Mouse (Mus musculus): Measurements from ENCODE around the gene Fam219a. TPM values are rescaled to one million over a fixed set of nuclear protein-coding genes. Genes with fewer than 3 reads are reported as not detected.

Fam219a gene
- polyA plus RNA-seq, 1 experiment, result 147 TPM

DNA sequence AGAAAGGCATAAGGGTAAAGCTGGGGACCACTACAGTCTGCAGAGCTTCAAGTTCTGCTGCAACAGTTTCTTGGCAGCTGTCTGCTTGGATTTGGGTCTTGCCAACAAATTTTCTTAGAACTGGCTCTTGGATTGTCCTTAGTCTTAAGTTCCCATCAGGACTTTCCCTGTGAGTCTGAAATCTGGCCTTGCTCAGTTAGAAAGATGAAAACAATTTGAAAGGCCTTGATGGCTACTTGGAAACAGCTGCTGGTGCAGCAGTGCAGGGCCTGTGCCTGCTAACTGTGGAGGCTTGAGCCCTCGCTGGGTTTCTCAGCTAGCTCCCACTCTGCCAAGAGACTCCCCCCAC is 89.9 kb downstream of the Fam219a start:
- H3K4me1 ChIP-seq (ENCODE audit: control insufficient read depth, insufficient read depth, low read length), result no peaks in the 10 kb centered on the region
- no peaks in the 10 kb centered on the region for H3K27me3 ChIP-seq (ENCODE audit: control insufficient read depth, insufficient read depth, low read length)
- H3K4me3 ChIP-seq (replicated peaks; ENCODE audit: insufficient read depth, low read depth, low read length), result no peak overlapping the region
- no peak for DNase-seq
- H3K27ac ChIP-seq (ENCODE audit: insufficient read depth, low read length), result no peak overlapping the region
- TF ChIP-seq CTCF (IDR thresholded peaks at IDR 0.05; ENCODE audit: borderline replicate concordance, insufficient read depth, low read depth, low read length) (no peak), POLR2A (IDR thresholded peaks at IDR 0.05; ENCODE audit: borderline replicate concordance, insufficient read depth, low read length) (no peak)
- WGBS, result 65% methylated on average over 1 of the region's 1 CpGs

DNA sequence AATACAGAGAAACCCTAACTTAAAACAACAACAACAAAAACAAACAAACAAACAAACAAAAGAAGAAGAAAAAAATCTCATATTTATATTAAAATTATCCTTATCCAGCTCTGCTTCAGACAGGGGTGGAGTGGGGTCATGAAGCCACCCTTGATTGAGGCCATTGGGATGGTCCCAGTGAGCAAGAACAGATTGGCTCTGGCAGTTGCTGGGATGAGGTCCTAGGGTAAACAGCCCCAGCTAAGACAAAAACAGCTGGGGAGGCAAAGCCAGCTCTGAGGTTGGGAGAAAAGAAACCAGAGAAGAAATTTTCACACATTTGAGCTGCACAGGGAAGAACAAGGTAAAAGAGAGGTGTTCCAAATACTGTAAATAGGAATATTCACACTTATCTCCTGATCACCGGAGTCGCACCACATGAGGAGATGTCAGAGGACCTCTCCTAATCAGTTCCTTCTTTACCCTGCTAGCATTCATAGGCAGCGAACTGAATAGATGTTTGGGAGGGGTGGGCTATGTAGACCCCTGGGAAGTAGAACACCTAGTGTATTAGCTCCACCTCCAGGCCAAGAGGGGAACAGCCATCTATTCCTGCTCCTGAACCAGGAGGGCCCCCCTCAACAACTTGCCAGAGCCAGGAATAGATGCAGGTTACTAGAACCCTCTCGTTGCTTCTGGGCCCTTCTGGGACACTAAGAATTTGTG is 90.4 kb downstream of the Fam219a start:
- 79% methylated on average over 4 of the region's 4 CpGs for WGBS
- TF ChIP-seq CTCF (IDR thresholded peaks at IDR 0.05; ENCODE audit: borderline replicate concordance, insufficient read depth, low read depth, low read length) (no peak), POLR2A (IDR thresholded peaks at IDR 0.05; ENCODE audit: borderline replicate concordance, insufficient read depth, low read length) (no peak)
- no peaks in the 10 kb centered on the region for H3K27me3 ChIP-seq (ENCODE audit: control insufficient read depth, insufficient read depth, low read length)

DNA sequence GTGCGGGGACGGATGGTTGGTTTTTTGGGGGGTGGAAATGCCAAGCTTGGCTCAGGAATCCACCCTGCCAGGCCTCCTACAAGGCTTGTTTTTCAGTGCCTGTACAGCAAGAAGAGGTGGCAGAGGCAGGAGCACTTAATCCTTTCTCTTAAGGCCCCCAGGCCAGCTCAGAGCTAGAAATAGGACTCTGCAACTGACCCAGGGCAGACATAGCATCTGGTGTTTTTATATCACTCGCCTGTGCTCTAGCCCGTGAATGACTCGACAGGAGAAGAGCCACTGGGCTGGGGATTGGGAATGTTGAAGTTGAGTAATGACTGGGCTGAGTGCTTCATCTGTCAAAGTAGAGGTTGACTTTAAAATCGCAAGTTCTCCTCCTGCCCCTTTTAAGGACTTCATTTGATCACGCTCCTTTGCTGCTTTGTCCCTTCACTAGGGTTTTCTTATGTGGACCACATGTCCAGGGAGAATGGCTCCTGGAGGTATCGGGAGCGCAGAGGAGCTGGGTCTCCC is 91.6 kb downstream of the Fam219a start:
- WGBS, result 83% methylated on average over 9 of the region's 9 CpGs
- H3K4me1 ChIP-seq (ENCODE audit: control insufficient read depth, insufficient read depth, low read length), result no peaks in the 10 kb centered on the region

More for the DNA sequence above, 90.4 kb downstream of the Fam219a start:
- H3K4me1 ChIP-seq (ENCODE audit: control insufficient read depth, insufficient read depth, low read length), result no peaks in the 10 kb centered on the region
- no peak overlapping the region for H3K27ac ChIP-seq (ENCODE audit: insufficient read depth, low read length)
- no peak overlapping the region for H3K4me3 ChIP-seq (replicated peaks; ENCODE audit: insufficient read depth, low read depth, low read length)
- no peak for DNase-seq

DNA sequence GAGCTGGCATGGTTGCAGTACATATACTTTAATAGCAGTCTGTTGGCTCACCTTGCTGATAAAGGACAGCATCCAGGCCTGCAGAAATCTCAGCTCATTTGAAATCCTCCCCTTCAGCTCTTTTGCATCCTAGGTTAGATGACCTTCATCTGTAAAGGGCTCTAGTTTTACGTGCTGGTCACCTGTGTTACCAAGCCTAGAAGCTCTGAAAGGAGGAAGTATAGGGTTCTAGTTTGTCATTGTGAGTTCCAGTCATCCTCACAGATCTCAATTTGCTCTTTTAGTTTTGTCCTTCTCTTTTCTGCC is 98.0 kb downstream of the Fam219a start:
- WGBS, result 92% methylated on average over 1 of the region's 1 CpGs
- Histone ChIP-seq H3K27ac (ENCODE audit: insufficient read depth, low read length) (no peak overlapping the region), H3K4me3 (replicated peaks; ENCODE audit: insufficient read depth, low read depth, low read length) (no peak overlapping the region), H3K4me1 (ENCODE audit: control insufficient read depth, insufficient read depth, low read length) (no peaks in the 10 kb centered on the region), H3K27me3 (ENCODE audit: control insufficient read depth, insufficient read depth, low read length) (no peaks in the 10 kb centered on the region)
- TF ChIP-seq CTCF (IDR thresholded peaks at IDR 0.05; ENCODE audit: borderline replicate concordance, insufficient read depth, low read depth, low read length), result no peak
- TF ChIP-seq POLR2A (IDR thresholded peaks at IDR 0.05; ENCODE audit: borderline replicate concordance, insufficient read depth, low read length), result no peak
- no peak for DNase-seq

More for the DNA sequence above, 91.6 kb downstream of the Fam219a start:
- no peak for DNase-seq
- Histone ChIP-seq H3K27me3 (ENCODE audit: control insufficient read depth, insufficient read depth, low read length) (no peaks in the 10 kb centered on the region), H3K4me3 (replicated peaks; ENCODE audit: insufficient read depth, low read depth, low read length) (no peak overlapping the region), H3K27ac (ENCODE audit: insufficient read depth, low read length) (no peak overlapping the region)
- TF ChIP-seq POLR2A (IDR thresholded peaks at IDR 0.05; ENCODE audit: borderline replicate concordance, insufficient read depth, low read length) (no peak), CTCF (IDR thresholded peaks at IDR 0.05; ENCODE audit: borderline replicate concordance, insufficient read depth, low read depth, low read length) (no peak)

DNA sequence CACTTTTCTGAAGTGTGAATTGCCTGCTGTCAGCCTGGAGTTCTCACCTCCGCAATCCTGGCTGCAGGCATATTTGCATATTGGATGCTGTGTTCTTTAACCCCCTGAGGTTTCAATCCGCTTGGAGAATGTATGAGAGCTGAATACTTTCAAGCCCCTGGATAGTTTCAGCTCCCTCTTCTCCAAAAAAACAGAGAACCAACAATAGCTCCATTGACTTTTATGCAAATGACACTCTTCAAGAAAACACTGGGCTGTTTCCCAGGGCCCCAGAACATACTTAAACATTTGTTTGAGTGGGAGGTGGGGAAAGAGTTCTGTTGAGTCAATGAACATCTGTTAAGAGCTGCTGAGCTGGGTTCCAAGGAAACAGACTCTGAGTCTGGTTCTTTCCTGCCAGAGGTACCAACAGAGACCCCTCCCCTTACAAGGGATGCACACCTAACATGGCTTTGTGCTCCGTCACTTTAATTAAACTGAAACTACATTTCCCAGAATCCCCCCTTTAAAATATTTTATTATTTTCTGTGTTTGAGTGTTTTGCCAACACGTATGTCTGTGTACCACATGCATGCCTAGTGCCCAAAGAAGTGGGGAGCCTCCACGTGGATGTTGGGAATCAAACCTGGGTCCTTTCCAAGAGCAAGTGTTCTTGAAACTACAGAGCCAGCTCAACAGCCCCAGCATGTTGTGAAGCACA is 98.5 kb downstream of the Fam219a start:
- no peak for TF ChIP-seq CTCF (IDR thresholded peaks at IDR 0.05; ENCODE audit: borderline replicate concordance, insufficient read depth, low read depth, low read length)
- TF ChIP-seq POLR2A (IDR thresholded peaks at IDR 0.05; ENCODE audit: borderline replicate concordance, insufficient read depth, low read length), result no peak
- peak in 1 of 2 experiments; percentile 41 for DNase-seq
- WGBS, result 34% methylated on average over 5 of the region's 5 CpGs
- H3K27ac ChIP-seq (ENCODE audit: insufficient read depth, low read length), result no peak overlapping the region
- no peaks in the 10 kb centered on the region for H3K4me1 ChIP-seq (ENCODE audit: control insufficient read depth, insufficient read depth, low read length)
- H3K27me3 ChIP-seq (ENCODE audit: control insufficient read depth, insufficient read depth, low read length), result no peaks in the 10 kb centered on the region
- H3K4me3 ChIP-seq (replicated peaks; ENCODE audit: insufficient read depth, low read depth, low read length), result no peak overlapping the region

DNA sequence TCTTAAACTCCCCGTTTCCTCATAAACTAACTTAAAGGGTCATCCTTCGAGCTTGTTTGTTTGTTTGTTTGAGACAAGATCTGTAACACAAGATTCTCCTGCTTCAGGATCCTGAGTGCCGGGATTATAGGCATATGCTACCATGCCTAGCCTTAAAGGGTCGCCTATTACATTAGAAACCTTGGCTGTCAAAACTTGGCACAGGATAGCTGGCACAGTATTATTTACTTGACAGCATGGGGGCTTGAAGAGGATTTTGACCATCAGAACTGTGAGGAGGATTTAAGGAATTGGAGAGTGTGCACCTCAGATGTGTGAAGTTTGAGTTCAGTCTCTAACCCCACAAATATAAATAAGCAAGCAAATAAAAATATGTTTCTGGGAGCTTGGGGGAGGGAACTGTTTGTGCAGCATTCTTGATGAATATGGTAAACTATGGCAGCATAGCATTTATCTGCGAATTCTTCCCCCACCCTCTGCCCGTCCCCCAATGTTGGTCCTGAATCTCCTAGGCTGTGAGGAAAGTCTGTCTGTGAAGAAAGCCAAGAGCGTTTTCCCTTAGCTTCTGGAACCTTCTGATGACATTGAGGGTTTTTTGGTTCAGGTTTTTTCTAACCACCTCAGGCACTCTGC is 99.2 kb downstream of the Fam219a start:
- Histone ChIP-seq H3K4me1 (ENCODE audit: control insufficient read depth, insufficient read depth, low read length) (no peaks in the 10 kb centered on the region), H3K4me3 (replicated peaks; ENCODE audit: insufficient read depth, low read depth, low read length) (no peak overlapping the region), H3K27ac (ENCODE audit: insufficient read depth, low read length) (no peak overlapping the region), H3K27me3 (ENCODE audit: control insufficient read depth, insufficient read depth, low read length) (no peaks in the 10 kb centered on the region)
- no peak for DNase-seq
- WGBS, result 46% methylated on average over 7 of the region's 7 CpGs
- no peak for TF ChIP-seq CTCF (IDR thresholded peaks at IDR 0.05; ENCODE audit: borderline replicate concordance, insufficient read depth, low read depth, low read length)
- no peak for TF ChIP-seq POLR2A (IDR thresholded peaks at IDR 0.05; ENCODE audit: borderline replicate concordance, insufficient read depth, low read length)

DNA sequence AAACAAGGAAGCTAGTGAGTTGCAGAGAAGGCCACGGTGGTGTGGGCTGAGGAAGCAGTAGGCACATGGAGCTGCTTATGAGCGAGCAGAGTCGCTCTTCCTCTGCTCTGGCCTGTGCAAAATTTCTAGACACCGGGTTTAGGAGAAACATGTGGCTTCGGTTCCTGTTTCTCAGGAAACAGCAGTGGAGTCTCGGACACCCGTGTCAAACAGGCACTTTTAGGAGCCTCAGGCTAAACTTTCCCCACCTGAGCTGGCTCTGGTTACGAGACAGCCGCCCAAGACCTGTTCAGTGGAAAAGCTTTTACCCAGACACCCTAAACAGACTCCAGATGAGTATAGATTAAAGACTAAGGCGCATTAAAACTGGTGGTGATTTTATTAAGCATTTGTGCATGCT is 100.1 kb downstream of the Fam219a start:
- WGBS, result 72% methylated on average over 10 of the region's 10 CpGs
- TF ChIP-seq POLR2A (IDR thresholded peaks at IDR 0.05; ENCODE audit: borderline replicate concordance, insufficient read depth, low read length), result no peak
- TF ChIP-seq CTCF (IDR thresholded peaks at IDR 0.05; ENCODE audit: borderline replicate concordance, insufficient read depth, low read depth, low read length), result no peak

More for the DNA sequence above, 100.1 kb downstream of the Fam219a start:
- Histone ChIP-seq H3K27me3 (ENCODE audit: control insufficient read depth, insufficient read depth, low read length) (no peaks in the 10 kb centered on the region), H3K27ac (ENCODE audit: insufficient read depth, low read length) (no peak overlapping the region), H3K4me3 (replicated peaks; ENCODE audit: insufficient read depth, low read depth, low read length) (no peak overlapping the region), H3K4me1 (ENCODE audit: control insufficient read depth, insufficient read depth, low read length) (no peaks in the 10 kb centered on the region)
- DNase-seq, result no peak

Measured in cerebellum, adult 2 months (tissue).